Mouse (Mus musculus) lung, postnatal 0 days (tissue): ENCODE results near the gene Tmed11. TPM values are rescaled to one million over a fixed set of nuclear protein-coding genes. Genes with fewer than 3 reads are reported as not detected.
"Not testable (repeated sequence)": the region's sequence is repeated elsewhere in the genome, so short reads cannot be mapped to it uniquely, and the experiment has no call there.

Experiments
- ATAC-seq: fragments of 200-750 bp; cut with Nextera tagmentation; 2 replicates; pipeline ENCODE4 v1.8.0; 2017; ENCODE audit warnings: moderate library complexity
- DNase-seq: peaks from one replicate; pipeline ENCODE4 v3.0.0-alpha.2; 2016; ENCODE audit warnings: low spot score
- H3K27ac ChIP-seq: fragments of 300-500 bp; sonication (generic); 2 replicates; pipeline ENCODE4 v1.5.1; 2014; ENCODE audit warnings: antibody characterized with exemption, mild to moderate bottlenecking, low read length, mixed read lengths
- H3K27me3 ChIP-seq: fragments of 300-500 bp; sonication (generic); replicated peaks from 2 replicates; pipeline ENCODE4 v1.6.1; 2014; ENCODE audit warnings: low read length, mixed read lengths; ENCODE audit not compliant: insufficient read depth
- H3K36me3 ChIP-seq: fragments of 300-500 bp; sonication (generic); 2 replicates; pipeline ENCODE4 v1.6.1; 2014; ENCODE audit warnings: low read length, mixed read lengths; ENCODE audit not compliant: insufficient read depth
- H3K4me1 ChIP-seq: fragments of 300-500 bp; sonication (generic); 2 replicates; pipeline ENCODE4 v1.6.1; 2014; ENCODE audit warnings: antibody characterized with exemption, low read depth, low read length, mixed read lengths; ENCODE audit not compliant: insufficient read depth
- H3K4me2 ChIP-seq: fragments of 300-500 bp; sonication (generic); replicated peaks from 2 replicates; pipeline ENCODE4 v1.6.1; 2014; ENCODE audit warnings: low read depth, mild to moderate bottlenecking, low read length, moderate library complexity, mixed read lengths
- H3K4me3 ChIP-seq: fragments of 300-500 bp; sonication (generic); 2 replicates; pipeline ENCODE4 v1.5.1; 2014; ENCODE audit warnings: low read depth, low read length
- H3K9ac ChIP-seq: fragments of 300-500 bp; sonication (generic); replicated peaks from 2 replicates; pipeline ENCODE4 v1.6.1; 2014; ENCODE audit warnings: low read depth, mild to moderate bottlenecking
- H3K9me3 ChIP-seq: fragments of 300-500 bp; sonication (generic); 2 replicates; pipeline ENCODE4 v1.6.1; 2016; ENCODE audit warnings: low read length, mixed read lengths
- CTCF ChIP-seq: IDR thresholded peaks from 2 replicates; pipeline ENCODE4 v1.5.1; 2016; ENCODE audit warnings: antibody characterized with exemption, mild to moderate bottlenecking
- EP300 ChIP-seq: IDR thresholded peaks from 2 replicates; pipeline ENCODE4 v1.6.1; 2016; ENCODE audit warnings: antibody characterized with exemption, mild to moderate bottlenecking, control low read depth
- whole genome bisulfite sequencing: fragments of 180-500 bp; shearing (Covaris S2); extraction: QIAGEN DNeasy Blood & Tissue Kit; methylation state at CpG from one replicate; pipeline ENCODE4 v1.1.7; 2014; 5-methylcytosine and 5-hydroxymethylcytosine counted together
- polyA plus RNA-seq: library from polyadenylated mRNA; unstranded; fragments of >200 nt; fragmentation: Nextera tagmentation; extraction: Ambion mirVana; gene quantifications from 2 replicates; pipeline ENCODE4 v1.2.1, GENCODE M21; 2015

Gene Tmed11
- polyA plus RNA-seq = not detected in 2 replicates

DNA sequence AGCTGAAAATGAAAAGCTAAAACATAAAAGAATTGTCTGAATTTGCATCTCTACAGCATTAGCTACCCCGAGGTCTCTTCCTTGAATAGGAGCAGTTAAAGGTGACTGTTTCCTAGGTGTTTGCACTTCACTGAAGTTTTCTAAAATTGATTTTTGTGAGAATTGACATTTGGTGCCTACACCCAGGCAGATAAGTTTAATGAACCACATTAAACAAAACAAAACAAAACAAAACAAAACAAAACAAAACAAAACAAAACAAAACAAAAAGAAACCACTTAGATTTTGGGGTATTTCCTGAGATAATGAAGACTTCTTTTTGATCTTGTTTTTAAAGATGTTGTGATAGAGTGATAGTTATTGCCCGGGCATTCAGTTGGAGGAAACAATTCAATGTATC lies at the start of gene Tmed11:
Tmed11 (minus strand) TSS at position 101 of the 400 bp plus-strand sequence.
- not testable (repeated sequence) for ATAC-seq, H3K9ac ChIP-seq, DNase-seq, H3K36me3 ChIP-seq, H3K4me1 ChIP-seq, H3K4me3 ChIP-seq, H3K9me3 ChIP-seq, H3K27ac ChIP-seq, H3K4me2 ChIP-seq, H3K27me3 ChIP-seq
- WGBS = 64% methylated on average over 2 of the region's 2 CpGs

GRCm38 (mm10) chr5:108836156-108836555 lies 41.0 kb upstream of the Tmed11 start:
- Histone ChIP-seq H3K4me1 (no peaks in the 10 kb centered on the region), H3K27me3 (no peaks in the 10 kb centered on the region), H3K4me2 (no peak overlapping the region), H3K9ac (no peak overlapping the region), H3K4me3 (no peak overlapping the region), H3K9me3 (no peaks in the 10 kb centered on the region), H3K27ac (no peak overlapping the region), H3K36me3 (no peaks in the 10 kb centered on the region)
- peak; percentile 62 for DNase-seq
- TF ChIP-seq CTCF (peak; percentile 68), EP300 (no peak)
- WGBS = 49% methylated on average over 1 of the region's 1 CpGs
- ATAC-seq = peak; percentile 62

DNA sequence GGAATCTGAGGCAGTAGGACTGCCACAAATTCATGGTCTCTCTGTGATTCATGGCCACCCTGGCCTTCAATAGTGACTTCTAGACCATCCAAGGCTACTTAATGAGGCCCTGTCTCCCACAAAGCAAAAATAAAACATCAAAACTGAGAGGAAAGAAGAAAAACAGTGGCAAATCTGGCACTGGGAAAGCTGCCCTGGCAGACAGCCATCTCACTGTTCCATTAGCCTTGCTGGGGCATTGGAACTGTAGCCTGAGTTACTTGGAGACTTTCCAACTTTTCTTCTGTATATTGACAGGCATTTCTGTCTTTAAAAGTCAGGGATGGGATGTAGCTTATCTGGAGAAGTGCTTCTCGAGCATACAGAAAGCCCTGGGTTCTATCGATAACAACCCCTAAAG lies 28.1 kb upstream of the Tmed11 start:
- Histone ChIP-seq H3K9me3 (no peaks in the 10 kb centered on the region), H3K27ac (no peak overlapping the region), H3K4me2 (no peak overlapping the region), H3K27me3 (no peaks in the 10 kb centered on the region), H3K4me3 (no peak overlapping the region), H3K4me1 (no peaks in the 10 kb centered on the region), H3K36me3 (no peaks in the 10 kb centered on the region), H3K9ac (no peak overlapping the region)
- ATAC-seq = no peak
- no peak for DNase-seq
- WGBS = 62% methylated on average over 2 of the region's 2 CpGs
- TF ChIP-seq EP300 = no peak
- TF ChIP-seq CTCF = no peak

DNA sequence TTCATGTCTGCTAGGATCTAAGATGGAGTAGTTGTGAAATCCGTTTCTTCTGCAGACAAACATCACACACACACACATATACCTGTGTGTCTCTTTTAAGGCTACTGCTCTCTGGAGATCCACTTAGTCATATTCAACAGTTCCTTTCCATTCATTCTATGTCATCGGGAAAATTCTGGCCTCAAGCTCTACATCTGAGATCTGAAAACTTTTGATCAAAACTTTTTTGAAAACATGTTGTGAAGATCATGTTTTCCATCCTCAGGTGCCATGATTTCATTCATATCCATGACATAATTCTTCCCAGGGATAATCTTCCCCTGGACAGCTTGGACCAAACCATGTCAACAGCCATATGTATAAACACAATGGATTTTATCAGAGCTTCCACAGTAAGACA lies 13.6 kb upstream of the Tmed11 start, which contains the start of gene Vmn2r8:
Vmn2r8 (minus strand) TSS at position 101 of the 400 bp plus-strand sequence.
- not testable (repeated sequence) for H3K36me3 ChIP-seq, ATAC-seq, H3K4me2 ChIP-seq, H3K4me3 ChIP-seq, H3K9me3 ChIP-seq, H3K27ac ChIP-seq, DNase-seq, H3K9ac ChIP-seq, H3K4me1 ChIP-seq, H3K27me3 ChIP-seq
- whole genome bisulfite sequencing = 74% methylated on average over 2 of the region's 2 CpGs

DNA sequence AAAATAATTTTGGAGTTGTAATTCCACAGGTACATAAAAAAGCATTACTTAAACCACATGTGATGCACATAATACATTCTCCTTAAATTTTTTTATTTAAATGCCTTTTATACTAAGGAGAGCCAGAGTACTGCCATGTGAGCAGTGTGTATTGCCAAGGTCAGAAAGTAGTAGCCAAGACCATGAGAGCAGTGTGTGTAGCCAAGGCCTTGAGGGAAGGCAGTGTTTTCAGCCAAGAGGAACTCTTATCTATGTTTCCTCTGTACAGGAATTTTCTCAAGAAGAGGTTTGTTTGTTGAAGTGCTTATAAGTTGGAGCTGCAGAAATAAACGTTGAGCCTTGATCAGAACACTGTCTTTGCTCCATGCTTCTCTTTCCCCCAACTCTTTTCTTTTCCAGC lies 8.5 kb upstream of the Tmed11 start:
- Histone ChIP-seq H3K4me2 (0 out of 2 replicates have a peak overlapping the region, but pooled peaks have one; percentile 19), H3K9me3 (no peaks in the 10 kb centered on the region), H3K27me3 (no peaks in the 10 kb centered on the region), H3K36me3 (no peaks in the 10 kb centered on the region), H3K4me1 (no peaks in the 10 kb centered on the region), H3K4me3 (no peak overlapping the region), H3K27ac (no peak overlapping the region), H3K9ac (no peak overlapping the region)
- WGBS = 15% methylated on average over 1 of the region's 1 CpGs
- ATAC-seq (peak; percentile 61), DNase-seq (peak; percentile 49)
- no peak for TF ChIP-seq EP300
- TF ChIP-seq CTCF = no peak

GRCm38 (mm10) chr5:108790385-108790784 lies 4.8 kb downstream of the Tmed11 start:
- not testable (repeated sequence) for H3K27me3 ChIP-seq, H3K36me3 ChIP-seq, H3K27ac ChIP-seq, H3K4me1 ChIP-seq, H3K4me2 ChIP-seq, ATAC-seq, H3K9ac ChIP-seq, H3K4me3 ChIP-seq, H3K9me3 ChIP-seq
- 34% methylated on average over 1 of the region's 1 CpGs for WGBS
- peak; percentile 19 for DNase-seq
- peak; percentile 70 for TF ChIP-seq CTCF

DNA sequence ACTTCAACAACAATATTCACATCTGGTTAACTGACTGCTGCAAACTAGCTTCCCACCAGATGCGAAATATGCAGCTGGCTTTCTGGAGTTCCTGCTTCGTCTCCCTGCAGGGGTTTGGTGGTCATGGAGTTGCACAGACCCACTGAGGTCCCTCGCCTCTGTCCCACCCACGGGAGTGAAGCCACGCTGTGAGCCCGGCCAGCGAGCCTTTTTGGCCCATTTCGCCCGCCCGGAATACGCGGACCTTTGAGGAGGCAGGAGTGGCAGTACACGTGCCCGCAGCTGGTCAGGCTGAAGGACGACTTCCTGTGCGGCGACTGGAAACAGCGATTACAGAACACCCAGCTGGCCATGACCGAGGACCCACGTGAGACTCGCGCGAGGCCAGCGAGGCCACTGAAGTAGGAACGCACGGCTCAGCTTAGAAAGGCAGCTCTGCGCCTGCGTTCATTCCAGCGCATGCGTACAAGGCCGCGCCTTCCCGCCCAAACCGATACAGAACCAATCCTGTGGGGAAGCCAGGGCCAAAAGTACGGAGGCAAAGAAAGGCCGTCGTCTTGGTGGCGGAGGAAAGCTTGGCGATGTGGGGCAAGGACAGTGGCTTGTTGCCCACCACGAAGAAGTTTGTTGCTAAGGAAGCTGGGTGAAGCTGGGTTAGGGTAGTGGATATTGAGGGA lies 20.4 kb downstream of the Tmed11 start, which contains the start of gene Rnf212:
Rnf212 (minus strand) TSS at position 353 of the 677 bp plus-strand sequence.
- 67% methylated on average over 40 of the region's 40 CpGs for WGBS
- H3K27ac ChIP-seq = no peak within 1 kb of the TSS
- H3K9ac ChIP-seq = no peak within 1 kb of the TSS
- no peak within 1 kb of the TSS for H3K4me3 ChIP-seq
- H3K36me3 ChIP-seq = no peaks in the 10 kb centered on the region
- no peak within 1 kb of the TSS for H3K4me2 ChIP-seq
- no peaks in the 10 kb centered on the region for H3K4me1 ChIP-seq
- no peak for TF ChIP-seq CTCF
- no peak for TF ChIP-seq EP300
- H3K9me3 ChIP-seq = no peaks in the 10 kb centered on the region
- no peaks in the 10 kb centered on the region for H3K27me3 ChIP-seq
- DNase-seq = no peak
- ATAC-seq = no peak
